Mouse (Mus musculus): ENCODE data around the gene Apcs. TPM values are rescaled to one million over a fixed set of nuclear protein-coding genes. Genes with fewer than 3 reads are reported as not detected.

Apcs gene
- not detected in 2 replicates for polyA plus RNA-seq (2021; fragmentation: Nextera tagmentation)
- long read RNA-seq, experiment 1 = 0 reads
- long read RNA-seq, experiment 2 = 0 reads

GRCm38 (mm10) chr1:172894777-172895357 is at the start of gene Apcs:
Gene Apcs, minus strand, starts transcription at chr1:172895041.

Other genes starting within 250 kb of the Apcs start
- gene Crp, start 197.0 kb downstream of the Apcs start, polyA plus RNA-seq (2021; fragmentation: Nextera tagmentation) = not detected in 2 replicates
- gene Olfr16, start 55.4 kb upstream of the Apcs start, polyA plus RNA-seq (2021; fragmentation: Nextera tagmentation) = not detected in 2 replicates
- not detected in 2 replicates for gene Olfr1408, start 242.3 kb upstream of the Apcs start, polyA plus RNA-seq (2021; fragmentation: Nextera tagmentation)

Measured in layer of hippocampus, adult 6 months (tissue).